Mouse (Mus musculus) small intestine, adult 2 months (tissue): ENCODE measurements around the gene Exoc6b.

Source experiments
- CTCF ChIP-seq: fragments of 200-500 bp; IDR thresholded peaks from 2 replicates; pipeline ENCODE4 v1.5.1; 2012; ENCODE audit warnings: low read depth, mild to moderate bottlenecking, control low read depth, inconsistent platforms, low read length, moderate library complexity, mixed read lengths; ENCODE audit not compliant: insufficient replicate concordance, insufficient read length; ENCODE audit errors: extremely low read depth
- POLR2A ChIP-seq: fragments of 200-500 bp; IDR thresholded peaks from 2 replicates; pipeline ENCODE4 v1.6.1; 2012; ENCODE audit warnings: low read depth, mild to moderate bottlenecking, control low read depth, inconsistent platforms, low read length, moderate library complexity

DNA sequence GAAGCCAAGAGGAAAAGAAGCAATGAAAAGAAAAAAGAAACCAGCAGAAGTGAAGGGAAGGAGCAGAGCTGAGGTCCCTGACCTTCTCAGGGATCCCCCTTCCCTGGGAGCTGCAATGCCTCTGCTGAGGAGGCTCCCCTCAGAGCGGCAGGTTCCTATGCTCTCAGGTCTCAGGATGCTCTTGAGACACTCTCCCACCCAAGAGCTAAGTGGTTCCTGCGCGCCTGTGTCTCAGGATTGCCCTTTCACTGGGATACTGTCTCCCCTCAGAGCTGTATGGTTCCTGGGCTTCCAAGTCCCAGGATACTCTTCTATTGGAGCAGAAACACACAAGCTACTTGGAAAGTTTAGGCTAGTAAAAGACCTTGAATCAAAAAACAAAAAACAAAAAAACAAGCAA is 394.4 kb downstream of the Exoc6b start:
- no peak for TF ChIP-seq CTCF
- no peak for TF ChIP-seq POLR2A
